Mouse (Mus musculus) monocyte, adult 2 months (primary cell): ENCODE measurements around the gene Dph1.

Experiments
- DNase-seq, 2 experiments: peaks; one replicate each; pipeline ENCODE4 v3.0.0; 2022; ENCODE audit warnings: low spot score in 2 of 2, low read depth in 1 of 2

Gene Dph1

DNA sequence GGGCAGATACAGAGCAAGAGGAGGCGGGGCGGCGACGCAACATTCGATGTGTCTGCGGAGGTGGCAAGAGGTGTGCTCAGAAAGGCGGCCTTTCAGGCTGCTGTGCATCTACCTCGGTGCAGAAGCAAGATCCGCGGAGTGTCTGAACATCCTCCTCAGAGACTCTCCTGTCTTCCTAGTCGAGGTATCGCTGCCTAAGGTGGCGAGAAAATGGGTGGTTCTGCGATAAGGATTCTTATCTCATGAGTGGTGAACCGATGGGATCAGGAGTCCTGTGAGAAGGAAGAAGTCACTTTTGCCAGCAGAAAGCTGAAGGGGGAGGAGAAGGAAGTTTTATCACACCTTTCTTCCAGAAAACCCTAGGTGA is 17.3 kb downstream of the Dph1 start:
- DNase-seq = no peak

- peak in 1 of 2 experiments; percentile 84 for DNase-seq
Observed at GRCm38 (mm10) chr11:75173095-75173798, 17.8 kb downstream of the Dph1 start.

DNA sequence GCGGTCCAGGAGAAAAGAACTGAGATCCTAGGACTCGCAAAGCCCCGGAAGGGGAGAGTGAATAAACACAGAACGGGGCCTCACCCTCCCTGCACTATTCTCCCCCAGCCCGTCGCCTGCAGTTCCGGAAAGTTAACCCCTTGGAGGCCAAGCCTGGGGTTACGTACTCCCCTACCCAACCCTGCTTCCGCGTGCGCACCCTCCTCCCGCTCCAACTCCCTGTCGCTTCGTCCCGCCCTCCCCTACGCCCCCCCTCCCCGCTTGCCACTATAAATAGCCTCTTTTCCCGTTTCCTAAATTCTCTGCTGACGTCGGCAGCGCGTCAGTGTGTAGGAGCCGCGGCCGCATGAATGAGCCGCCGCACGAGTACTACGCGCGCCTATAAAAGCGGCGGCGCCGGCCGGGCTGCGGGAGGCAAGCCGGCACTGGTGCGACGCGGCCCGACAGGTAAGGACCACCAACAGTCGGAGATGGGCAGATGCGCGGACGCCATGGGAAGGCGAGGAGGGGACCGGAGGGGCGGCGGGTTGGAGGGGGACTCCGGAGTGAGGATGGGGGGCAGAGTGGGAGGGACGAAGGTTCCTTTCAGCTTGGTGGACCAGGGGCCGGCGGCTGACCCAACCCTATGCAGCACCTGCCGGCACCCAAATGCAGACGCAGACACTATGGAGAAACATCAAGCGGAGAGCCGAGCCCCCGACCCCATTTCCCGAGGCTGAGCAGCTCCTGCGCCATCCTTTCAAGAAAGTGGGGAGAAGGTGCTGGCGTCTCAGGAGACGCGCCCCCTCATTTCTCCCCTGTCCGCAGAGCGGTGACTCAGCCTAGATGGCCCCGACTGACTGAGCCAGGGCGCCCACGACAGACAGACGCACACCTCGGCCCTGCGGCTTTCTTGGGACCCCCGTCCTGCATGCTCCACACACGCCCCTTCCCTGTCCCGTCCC is 18.6 kb downstream of the Dph1 start:
- DNase-seq = no peak

GRCm38 (mm10) chr11:75171186-75171865 is 19.7 kb downstream of the Dph1 start:
- no peak for DNase-seq

GRCm38 (mm10) chr11:75170136-75170751 is 20.8 kb downstream of the Dph1 start:
- DNase-seq = peak; percentile 73 to 84

- DNase-seq = no peak
Observed at GRCm38 (mm10) chr11:75169405-75170080, 21.5 kb downstream of the Dph1 start, which contains the start of gene Hic1. Gene Hic1 (minus strand): TSS chr11:75169519.

- peak in 1 of 2 experiments; percentile 69 for DNase-seq
Observed at GRCm38 (mm10) chr11:75168590-75169361, 22.3 kb downstream of the Dph1 start.

DNA sequence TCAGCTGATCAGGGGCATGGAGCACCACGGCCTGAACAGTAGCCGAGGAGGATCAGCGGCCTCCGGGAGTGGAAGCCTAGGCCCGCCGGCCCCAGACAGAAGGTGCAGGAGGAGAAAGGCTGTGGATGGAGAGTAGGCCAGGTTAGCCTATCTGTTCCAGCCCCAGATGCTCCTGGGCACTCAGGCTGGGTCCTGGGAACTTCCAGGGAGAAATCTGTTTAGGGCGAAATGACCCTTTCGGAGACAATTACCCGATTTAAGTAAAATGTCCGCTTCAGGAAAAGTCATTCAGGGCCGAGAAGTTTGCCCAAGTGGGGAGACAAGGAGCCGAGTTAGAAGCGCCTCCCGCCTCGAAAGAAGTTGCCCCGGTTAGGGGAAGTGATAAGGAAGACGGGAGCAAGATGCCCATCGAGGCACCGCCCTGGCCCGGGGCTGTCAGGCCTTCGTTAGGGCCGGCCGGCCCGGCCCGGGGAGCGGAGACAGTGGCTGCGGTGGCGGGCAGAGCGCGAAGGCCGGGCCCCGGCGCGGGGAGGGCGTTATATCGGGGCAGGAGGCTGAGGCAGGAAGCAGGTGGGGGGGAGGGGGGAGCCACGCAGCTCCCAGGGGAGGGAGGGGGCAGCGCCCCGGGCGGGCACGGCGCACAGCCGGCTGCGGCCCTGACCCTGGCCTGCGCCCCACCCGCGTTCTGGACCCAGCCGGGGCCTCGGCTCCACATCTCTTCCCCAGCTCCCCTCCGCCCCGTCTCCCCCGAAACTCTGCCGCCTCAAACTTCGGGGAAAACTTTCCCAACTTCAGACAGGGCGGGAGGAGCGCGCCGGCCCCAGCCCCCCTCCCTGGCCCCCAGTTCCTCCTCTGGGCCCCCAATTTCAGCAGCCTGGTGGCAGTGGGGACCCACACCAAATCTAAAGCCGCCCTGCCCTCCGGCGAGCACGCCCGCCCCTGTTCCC is 23.1 kb downstream of the Dph1 start:
- no peak for DNase-seq

GRCm38 (mm10) chr11:75166861-75167642 is 24.0 kb downstream of the Dph1 start:
- no peak for DNase-seq

DNA sequence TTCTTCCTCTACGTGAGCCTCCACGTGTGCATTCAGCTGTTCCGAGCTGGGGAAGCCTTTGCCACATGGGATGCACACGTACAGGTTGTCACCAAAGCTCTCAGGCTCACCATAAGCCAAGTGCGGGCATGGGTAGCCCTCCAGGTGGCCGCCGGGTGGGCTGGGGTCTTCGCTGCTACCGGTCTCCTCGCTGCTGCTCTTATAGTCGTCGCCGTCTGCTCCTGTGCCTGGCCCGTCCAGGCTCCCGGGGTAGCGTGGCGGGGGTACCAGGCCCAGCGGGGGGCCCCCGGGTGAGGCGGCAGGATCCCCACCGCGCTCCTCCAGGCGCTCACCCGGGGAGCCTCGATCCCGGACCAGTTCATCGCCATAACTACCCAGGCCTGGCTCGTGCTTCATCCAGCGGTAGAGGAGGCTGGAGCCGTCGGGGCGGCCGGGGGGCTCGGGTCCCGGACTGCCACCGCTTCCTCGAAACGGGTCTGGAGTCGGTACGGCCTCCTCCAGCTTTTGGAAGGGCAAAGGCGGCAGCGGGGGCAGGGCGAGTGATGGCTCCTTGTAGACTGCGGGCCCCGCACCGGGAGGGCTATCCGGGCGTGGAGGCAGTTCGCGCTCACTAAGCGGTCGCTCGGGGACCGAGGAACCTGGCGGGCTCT is 24.7 kb downstream of the Dph1 start:
- no peak for DNase-seq

- DNase-seq = peak in 1 of 2 experiments; percentile 80
Observed at GRCm38 (mm10) chr11:75165441-75166192, 25.4 kb downstream of the Dph1 start.

DNA sequence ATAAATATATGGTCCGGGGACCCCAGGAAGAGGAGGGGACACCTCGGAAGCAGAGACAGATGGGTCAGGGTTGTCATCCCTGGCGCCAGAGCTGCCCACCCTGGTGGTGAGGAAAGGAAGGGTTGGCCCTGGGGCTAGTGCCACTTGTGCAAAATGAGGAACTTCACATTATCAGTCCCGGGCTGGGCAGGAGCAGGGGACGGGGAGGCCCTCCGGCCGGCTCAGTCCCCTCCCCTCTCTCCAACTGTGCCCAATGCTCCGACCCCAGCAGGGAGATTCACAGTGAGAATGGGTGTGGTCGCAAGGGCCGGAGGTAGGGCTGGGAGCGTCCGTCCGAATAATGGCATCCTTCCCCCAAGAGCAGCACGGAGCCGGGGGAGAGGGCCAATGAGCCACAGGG is 26.3 kb downstream of the Dph1 start:
- peak in 1 of 2 experiments; percentile 60 for DNase-seq

DNA sequence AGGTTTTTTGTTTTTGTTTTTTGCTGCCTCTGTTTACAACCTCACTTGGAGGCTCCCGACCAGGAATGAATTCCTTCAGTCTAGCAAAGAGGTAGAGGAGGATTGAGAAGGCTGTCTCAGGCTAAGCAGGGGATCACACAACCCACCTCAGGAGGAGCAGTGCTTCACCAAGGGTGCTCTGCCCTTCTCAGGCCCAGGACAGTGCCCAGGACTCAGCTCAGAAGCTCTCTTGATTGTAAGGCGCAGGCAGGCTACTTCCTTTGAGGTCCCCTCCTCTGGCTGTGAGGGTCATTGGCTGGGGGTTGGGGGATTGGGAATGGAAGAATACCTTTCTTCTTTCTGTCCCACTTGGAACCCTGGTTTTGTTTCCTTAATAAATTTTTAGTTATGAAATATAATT is 27.0 kb downstream of the Dph1 start:
- no peak for DNase-seq

DNA sequence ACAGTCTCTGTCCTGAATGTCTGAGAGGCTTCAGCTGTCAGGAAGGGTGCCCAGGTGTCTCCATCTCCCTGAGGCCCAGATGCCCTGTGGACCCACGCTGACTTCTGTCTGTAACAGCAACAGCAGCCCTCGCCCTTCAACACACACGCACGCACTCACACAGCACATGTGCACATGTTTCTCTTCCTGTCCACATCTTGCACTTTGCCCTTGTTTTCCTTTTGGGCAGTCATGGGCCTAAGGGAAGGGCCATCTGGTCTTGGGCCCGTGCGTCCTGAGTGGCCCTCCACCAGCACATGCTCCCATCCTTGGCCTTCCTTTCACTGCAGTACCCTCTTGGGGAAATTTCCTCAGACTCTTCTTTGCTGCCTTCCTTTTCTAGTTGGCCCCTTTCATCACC is 27.7 kb downstream of the Dph1 start:
- DNase-seq = no peak

- DNase-seq = no peak
Observed at GRCm38 (mm10) chr11:75162591-75163080, 28.4 kb downstream of the Dph1 start.

GRCm38 (mm10) chr11:75161417-75162008 is 29.5 kb downstream of the Dph1 start:
- DNase-seq = no peak
